Mouse (Mus musculus) embryonic facial prominence, embryonic 15.5 days (tissue): ENCODE data around the gene Sirt2. TPM values are rescaled to one million over a fixed set of nuclear protein-coding genes. Genes with fewer than 3 reads are reported as not detected.

ENCODE experiments used
- ATAC-seq: fragments of 200-750 bp; cut with Nextera tagmentation; 2 replicates; pipeline ENCODE4 v1.8.0; 2017; ENCODE audit warnings: low read depth, moderate TSS enrichment; ENCODE audit not compliant: insufficient number of reproducible peaks, low FRiP score, low TSS enrichment
- H3K27ac ChIP-seq: fragments of 300-500 bp; sonication (generic); replicated peaks from 2 replicates; pipeline ENCODE4 v1.5.1; 2015; ENCODE audit warnings: mild to moderate bottlenecking, inconsistent platforms
- H3K27me3 ChIP-seq: fragments of 300-500 bp; sonication (generic); 2 replicates; pipeline ENCODE4 v1.6.1; 2015; ENCODE audit warnings: inconsistent platforms
- H3K36me3 ChIP-seq: fragments of 300-500 bp; sonication (generic); 2 replicates; pipeline ENCODE4 v1.6.1; 2015; ENCODE audit warnings: mild to moderate bottlenecking, inconsistent platforms
- H3K4me1 ChIP-seq: fragments of 300-500 bp; sonication (generic); 2 replicates; pipeline ENCODE4 v1.6.1; 2015; ENCODE audit warnings: inconsistent platforms
- H3K4me2 ChIP-seq: fragments of 300-500 bp; sonication (generic); replicated peaks from 2 replicates; pipeline ENCODE4 v1.6.1; 2015; ENCODE audit warnings: mild to moderate bottlenecking, inconsistent platforms
- H3K4me3 ChIP-seq: fragments of 300-500 bp; sonication (generic); replicated peaks from 2 replicates; pipeline ENCODE4 v1.5.1; 2015; ENCODE audit warnings: mild to moderate bottlenecking, inconsistent platforms
- H3K9ac ChIP-seq: fragments of 300-500 bp; sonication (generic); 2 replicates; pipeline ENCODE4 v1.6.1; 2015; ENCODE audit warnings: inconsistent platforms
- H3K9me3 ChIP-seq: fragments of 300-500 bp; sonication (generic); replicated peaks from 2 replicates; pipeline ENCODE4 v1.6.1; 2016; ENCODE audit warnings: inconsistent platforms
- WGBS: fragments of 180-500 bp; shearing (Covaris S2); methylation state at CpG from one replicate; pipeline ENCODE4 v1.1.7; 2015; 5-methylcytosine and 5-hydroxymethylcytosine counted together
- polyA plus RNA-seq: library from polyadenylated mRNA; unstranded; fragments of >200 nt; fragmentation: Nextera tagmentation; extraction: Ambion mirVana; gene quantifications from 2 replicates; pipeline ENCODE4 v1.2.1, GENCODE M21; 2015

The Sirt2 gene
- polyA plus RNA-seq, 1 experiment from 2014 or later: 89.4 TPM

- peak overlapping the region; percentile 100 for H3K27ac ChIP-seq
- ATAC-seq: no peak
- H3K9ac ChIP-seq: peak overlapping the region; percentile 84
- H3K27me3 ChIP-seq: no peaks in the 10 kb centered on the region
- peak overlapping the region; percentile 94 for H3K4me2 ChIP-seq
- H3K36me3 ChIP-seq: peaks cover 16% of the 10 kb centered on the region
- H3K4me1 ChIP-seq: peaks cover 36% of the 10 kb centered on the region
- H3K4me3 ChIP-seq: peak overlapping the region; percentile 79
- under 1% methylated on average over 35 of the region's 35 CpGs for WGBS
- H3K9me3 ChIP-seq: no peaks in the 10 kb centered on the region
Measured at GRCm38 (mm10) chr7:28809401-28810089, 43.0 kb downstream of the Sirt2 start.

DNA sequence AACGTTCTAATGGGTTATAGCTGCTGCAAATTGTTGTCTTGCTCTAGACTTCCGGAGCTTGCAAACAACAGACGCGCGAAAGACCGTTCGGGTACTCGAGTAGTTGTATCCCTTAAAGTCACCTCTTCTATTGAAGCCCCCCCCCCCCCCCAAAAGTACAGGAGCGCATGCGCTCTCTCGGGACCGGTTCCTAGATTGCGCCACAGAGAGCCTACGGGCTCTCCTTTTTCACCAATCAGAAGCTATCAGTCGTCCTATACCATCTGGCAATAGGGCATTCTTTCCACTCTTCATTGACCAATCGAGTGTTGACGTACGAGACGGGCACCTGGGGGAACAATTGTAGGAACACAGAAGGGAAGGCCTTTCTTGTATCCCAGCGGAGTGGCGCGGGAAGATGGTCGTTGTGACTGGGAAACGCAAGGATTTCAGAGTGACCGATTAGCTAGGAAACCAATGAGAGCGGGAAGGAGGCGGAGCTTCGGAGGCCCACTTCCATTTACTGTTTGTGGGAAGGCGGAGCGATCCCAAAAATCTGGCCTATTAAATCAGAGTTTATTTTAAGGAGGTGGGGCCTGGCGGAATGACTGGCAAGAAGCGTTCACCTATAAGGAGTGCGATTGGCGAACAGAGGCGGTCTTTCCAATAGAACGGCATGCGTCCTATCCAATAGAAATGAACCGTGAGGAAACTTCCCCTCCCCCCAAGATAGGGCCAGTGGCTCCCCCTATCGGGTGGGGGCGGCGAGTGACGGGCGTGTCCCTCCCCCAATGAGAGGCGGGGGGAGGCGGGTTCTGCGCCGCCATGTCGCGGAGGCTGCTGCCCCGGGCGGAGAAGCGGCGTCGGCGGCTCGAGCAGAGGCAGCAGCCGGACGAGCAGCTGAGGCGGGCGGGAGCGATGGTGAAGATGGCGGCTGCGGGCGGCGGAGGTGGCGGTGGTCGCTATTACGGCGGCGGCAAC, 43.9 kb downstream of the Sirt2 start:
- WGBS: under 1% methylated on average over 70 of the region's 70 CpGs
- peak overlapping the region; percentile 94 for H3K4me2 ChIP-seq
- H3K9me3 ChIP-seq: no peaks in the 10 kb centered on the region
- H3K27me3 ChIP-seq: no peaks in the 10 kb centered on the region
- H3K4me1 ChIP-seq: peaks cover 43% of the 10 kb centered on the region
- H3K36me3 ChIP-seq: peaks cover 24% of the 10 kb centered on the region
- peak overlapping the region; percentile 100 for H3K27ac ChIP-seq
- peak overlapping the region; percentile 84 for H3K9ac ChIP-seq
- ATAC-seq: peak; percentile 93
- peak overlapping the region; percentile 79 for H3K4me3 ChIP-seq

- WGBS: under 1% methylated on average over 40 of the region's 40 CpGs
- Histone ChIP-seq H3K4me3 (peak overlapping the region; percentile 79), H3K36me3 (peaks cover 33% of the 10 kb centered on the region), H3K9me3 (no peaks in the 10 kb centered on the region), H3K4me2 (peak overlapping the region; percentile 75), H3K4me1 (peaks cover 51% of the 10 kb centered on the region), H3K27me3 (no peaks in the 10 kb centered on the region), H3K9ac (peak overlapping the region; percentile 68), H3K27ac (peak overlapping the region; percentile 98)
- peak; percentile 65 for ATAC-seq
Measured at GRCm38 (mm10) chr7:28811228-28811627, 44.7 kb downstream of the Sirt2 start.

- Histone ChIP-seq H3K27me3 (no peaks in the 10 kb centered on the region), H3K9ac (peak overlapping the region; percentile 68), H3K9me3 (no peaks in the 10 kb centered on the region), H3K36me3 (peaks cover 38% of the 10 kb centered on the region), H3K4me1 (peaks cover 55% of the 10 kb centered on the region), H3K27ac (peak overlapping the region; percentile 98), H3K4me2 (peak overlapping the region; percentile 75), H3K4me3 (peak overlapping the region; percentile 79)
- ATAC-seq: no peak
- WGBS: 5% methylated on average over 7 of the region's 7 CpGs
Measured at GRCm38 (mm10) chr7:28811640-28812275, 45.2 kb downstream of the Sirt2 start.

DNA sequence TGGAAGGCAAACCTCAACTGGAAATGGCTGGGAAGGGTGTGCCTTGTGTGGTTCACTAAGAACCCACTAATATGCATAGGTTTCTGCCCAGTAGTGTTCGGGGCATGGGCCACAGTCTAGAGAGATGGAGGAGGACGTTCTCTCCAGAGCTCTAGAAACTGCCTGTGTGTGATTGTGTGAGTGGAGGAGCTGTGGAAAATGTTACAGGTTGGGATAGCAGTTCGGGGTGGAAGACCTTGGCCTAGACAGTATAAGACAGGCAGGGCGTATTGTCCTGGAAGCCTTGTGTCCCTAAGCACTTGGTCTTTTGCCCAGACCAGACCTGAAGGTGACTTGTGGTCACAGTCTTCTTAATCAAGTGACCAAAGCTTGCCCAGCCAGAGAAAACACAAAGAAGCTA, 45.9 kb downstream of the Sirt2 start:
- no peak for ATAC-seq
- Histone ChIP-seq H3K27me3 (no peaks in the 10 kb centered on the region), H3K4me2 (peak overlapping the region; percentile 75), H3K36me3 (peaks cover 45% of the 10 kb centered on the region), H3K9ac (peak overlapping the region; percentile 68), H3K4me3 (peak overlapping the region; percentile 79), H3K4me1 (peaks cover 62% of the 10 kb centered on the region), H3K27ac (no peak overlapping the region; the same call in 1 of the 2 replicates), H3K9me3 (no peaks in the 10 kb centered on the region)
- WGBS: 66% methylated on average over 4 of the region's 4 CpGs

GRCm38 (mm10) chr7:28812949-28813348, 46.4 kb downstream of the Sirt2 start:
- H3K27ac ChIP-seq: peak overlapping the region; percentile 28; the same call in 1 of the 2 replicates
- no peaks in the 10 kb centered on the region for H3K9me3 ChIP-seq
- H3K4me1 ChIP-seq: peaks cover 62% of the 10 kb centered on the region
- H3K36me3 ChIP-seq: peaks cover 50% of the 10 kb centered on the region
- H3K4me3 ChIP-seq: peak overlapping the region; percentile 79
- WGBS: 68% methylated on average over 5 of the region's 5 CpGs
- H3K4me2 ChIP-seq: peak overlapping the region; percentile 75
- no peak for ATAC-seq
- no peaks in the 10 kb centered on the region for H3K27me3 ChIP-seq
- H3K9ac ChIP-seq: 0 out of 2 replicates have a peak overlapping the region, but pooled peaks have one; percentile 68

GRCm38 (mm10) chr7:28814306-28815034, 47.9 kb downstream of the Sirt2 start:
- WGBS: 85% methylated on average over 5 of the region's 5 CpGs
- H3K9me3 ChIP-seq: no peaks in the 10 kb centered on the region
- H3K9ac ChIP-seq: no peak overlapping the region

GRCm38 (mm10) chr7:28815230-28815629, 48.7 kb downstream of the Sirt2 start:
- no peak for ATAC-seq
- Histone ChIP-seq H3K27ac (no peak overlapping the region), H3K4me1 (peaks cover 69% of the 10 kb centered on the region), H3K4me2 (no peak overlapping the region), H3K4me3 (no peak overlapping the region), H3K27me3 (no peaks in the 10 kb centered on the region), H3K9me3 (no peaks in the 10 kb centered on the region), H3K9ac (no peak overlapping the region), H3K36me3 (peaks cover 72% of the 10 kb centered on the region)
- 88% methylated on average over 9 of the region's 9 CpGs for WGBS

More at GRCm38 (mm10) chr7:28814306-28815034, 47.9 kb downstream of the Sirt2 start:
- Histone ChIP-seq H3K27ac (no peak overlapping the region), H3K4me2 (no peak overlapping the region), H3K36me3 (peaks cover 64% of the 10 kb centered on the region), H3K27me3 (no peaks in the 10 kb centered on the region), H3K4me1 (peaks cover 63% of the 10 kb centered on the region), H3K4me3 (no peak overlapping the region)
- ATAC-seq: no peak

- H3K9ac ChIP-seq: no peak overlapping the region
- H3K4me2 ChIP-seq: no peak overlapping the region
- H3K4me1 ChIP-seq: peaks cover 76% of the 10 kb centered on the region
- no peaks in the 10 kb centered on the region for H3K27me3 ChIP-seq
- peaks cover 81% of the 10 kb centered on the region for H3K36me3 ChIP-seq
- no peak for ATAC-seq
- no peaks in the 10 kb centered on the region for H3K9me3 ChIP-seq
- 0 out of 2 replicates have a peak overlapping the region, but pooled peaks have one; percentile 39 for H3K27ac ChIP-seq
- whole genome bisulfite sequencing: 82% methylated on average over 9 of the region's 9 CpGs
- H3K4me3 ChIP-seq: no peak overlapping the region
Measured at GRCm38 (mm10) chr7:28816201-28816600, 49.7 kb downstream of the Sirt2 start.

DNA sequence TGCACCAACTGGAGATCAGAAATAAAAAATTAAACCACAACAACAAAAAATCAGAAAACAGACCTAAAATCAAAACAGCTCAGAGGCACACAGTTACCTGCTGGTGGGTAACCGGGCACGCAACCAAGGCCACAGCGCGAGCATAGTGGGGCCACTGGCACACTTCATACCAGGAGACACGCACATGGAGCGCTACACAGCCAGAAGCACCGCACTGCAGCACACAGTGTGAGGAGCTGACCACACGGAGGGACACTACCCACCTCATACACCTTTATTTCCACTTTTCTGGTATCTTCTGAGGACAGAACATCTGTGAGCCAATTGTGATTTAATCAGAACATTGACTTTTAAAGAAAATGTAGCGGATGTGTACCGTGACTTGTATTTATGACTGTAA, 50.4 kb downstream of the Sirt2 start:
- WGBS: 90% methylated on average over 10 of the region's 10 CpGs
- H3K4me3 ChIP-seq: no peak overlapping the region
- H3K36me3 ChIP-seq: peaks cover 89% of the 10 kb centered on the region
- H3K9me3 ChIP-seq: no peaks in the 10 kb centered on the region
- no peak for ATAC-seq
- H3K4me1 ChIP-seq: peaks cover 75% of the 10 kb centered on the region
- H3K9ac ChIP-seq: no peak overlapping the region
- H3K27ac ChIP-seq: no peak overlapping the region
- no peaks in the 10 kb centered on the region for H3K27me3 ChIP-seq
- no peak overlapping the region for H3K4me2 ChIP-seq
